ENCODE assay signal across 8 mouse cellular contexts in the genomic region with DNA sequence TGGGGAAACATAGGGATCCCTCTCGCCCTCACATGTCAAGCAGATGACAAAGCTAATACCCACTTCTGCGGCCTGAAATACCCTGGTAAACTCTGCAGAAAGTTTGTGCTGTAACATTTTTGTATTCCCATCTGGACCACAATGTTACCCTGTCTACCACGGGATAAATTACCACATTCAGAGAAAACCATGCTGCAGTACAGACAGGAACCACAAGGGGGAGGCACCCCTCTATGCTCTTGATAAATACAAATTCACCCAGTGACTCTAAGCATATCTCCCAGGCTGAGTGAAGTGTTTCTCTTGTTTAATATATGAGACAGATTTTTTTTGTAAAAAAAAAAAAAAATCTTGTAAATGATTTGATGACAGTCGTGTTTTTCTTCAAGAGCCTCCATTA.
DNase-seq lines count a peak whose midpoint lies in the region; ATAC-seq and TF ChIP-seq lines count a peak whose summit lies in the region.
"Not testable (repeated sequence)": the region's sequence is repeated elsewhere in the genome, so short reads cannot be mapped to it uniquely, and the experiment has no call there.

No protein-coding gene starts in this region.

- not testable (repeated sequence) for H3K9ac ChIP-seq in forebrain, embryonic 11.5 days (ENCODE audit: low read length); limb, embryonic 14.5 days (ENCODE audit: low read depth, low read length, severe bottlenecking)

- ATAC-seq in CD4-positive, CD25-positive, alpha-beta regulatory T cell, adult 4 months: peak; percentile 40
- not testable (repeated sequence) for ATAC-seq in forebrain, embryonic 11.5 days (replicated peaks; ENCODE audit: low FRiP score); limb, embryonic 14.5 days (ENCODE audit: low FRiP score, low read depth)

- DNase-seq in cerebellum, adult 18-20 months: peak; percentile 3 to 7
- DNase-seq in forebrain, embryonic 11.5 days (ENCODE audit: low spot score): peak; percentile 57
- DNase-seq in heart, postnatal 14 days: peak; percentile 17 to 58
- peak; percentile 19 to 67 for DNase-seq in kidney, postnatal 36 days
- DNase-seq in limb, embryonic 14.5 days (ENCODE audit: low spot score): peak; percentile 28
- peak; percentile 16 for DNase-seq in midbrain, embryonic 10.5 days (ENCODE audit: low spot score)
- peak; percentile 9 to 38 for DNase-seq in spleen, postnatal 36 days (ENCODE audit: low spot score in 2 of 2)

- H3K4me1 ChIP-seq in forebrain, embryonic 11.5 days (replicated peaks; ENCODE audit: control insufficient read depth, insufficient read depth, low read length); limb, embryonic 14.5 days (ENCODE audit: control insufficient read depth, insufficient read depth, low read length); midbrain, embryonic 10.5 days: not testable (repeated sequence)

- not testable (repeated sequence) for H3K4me3 ChIP-seq in forebrain, embryonic 11.5 days (ENCODE audit: low read depth, low read length); limb, embryonic 14.5 days (replicated peaks; ENCODE audit: low read length); midbrain, embryonic 10.5 days

- not testable (repeated sequence) for H3K4me2 ChIP-seq in forebrain, embryonic 11.5 days (ENCODE audit: low read depth, low read length, severe bottlenecking); limb, embryonic 14.5 days (replicated peaks; ENCODE audit: low read depth, low read length, severe bottlenecking)

- TF ChIP-seq POLR2A in limb, embryonic 14.5 days (IDR thresholded peaks at IDR 0.05; ENCODE audit: borderline replicate concordance, extremely low read depth, insufficient read depth, insufficient read length): not testable (repeated sequence)

- WGBS in forebrain, embryonic 11.5 days: 48% methylated on average over 4 of the region's 4 CpGs
- WGBS in limb, embryonic 14.5 days: 42% methylated on average over 4 of the region's 4 CpGs
- WGBS in midbrain, embryonic 10.5 days: 47% methylated on average over 4 of the region's 4 CpGs

- H3K9me3 ChIP-seq in forebrain, embryonic 11.5 days (ENCODE audit: control insufficient read depth, low read length); limb, embryonic 14.5 days (ENCODE audit: control insufficient read depth, low read length); midbrain, embryonic 10.5 days (replicated peaks): not testable (repeated sequence)

- not testable (repeated sequence) for H3K27me3 ChIP-seq in forebrain, embryonic 11.5 days (ENCODE audit: control insufficient read depth, insufficient read depth, low read length); limb, embryonic 14.5 days (ENCODE audit: control insufficient read depth, insufficient read depth, low read length); midbrain, embryonic 10.5 days (ENCODE audit: low read depth, poor library complexity, severe bottlenecking)

- H3K36me3 ChIP-seq in forebrain, embryonic 11.5 days (ENCODE audit: control insufficient read depth, insufficient read depth, low read length); limb, embryonic 14.5 days (ENCODE audit: control insufficient read depth, insufficient read depth, low read length); midbrain, embryonic 10.5 days: not testable (repeated sequence)

- intact Hi-C loops in heart, postnatal 14 days (cut with DNase I): not testable (repeated sequence)

- not testable (repeated sequence) for H3K27ac ChIP-seq in forebrain, embryonic 11.5 days (ENCODE audit: low read depth, low read length); limb, embryonic 14.5 days (replicated peaks; ENCODE audit: low read depth, low read length); midbrain, embryonic 10.5 days (replicated peaks)

Comparison
In these comparisons a context has a peak if more than half of its experiments do, and no peak if none do; other contexts are left out.
1. DNase-seq: peak in every context shown above with its lines; median percentile 57 in forebrain, embryonic 11.5 days; 43 in kidney, postnatal 36 days; 38 in heart, postnatal 14 days; 28 in limb, embryonic 14.5 days; 24 in spleen, postnatal 36 days; 16 in midbrain, embryonic 10.5 days; 5 in cerebellum, adult 18-20 months.